Mouse (Mus musculus): ENCODE data around the gene Tnr. TPM values are rescaled to one million over a fixed set of nuclear protein-coding genes. Genes with fewer than 3 reads are reported as not detected.

Gene Tnr
- polyA plus RNA-seq, 1 experiment from 2014 or later, result not detected

- Histone ChIP-seq H3K4me3 (ENCODE audit: inconsistent target) (no peak overlapping the region), H3K27ac (no peak overlapping the region), H3K79me2 (ENCODE audit: inconsistent target) (no peaks in the 10 kb centered on the region), H3K36me3 (ENCODE audit: inconsistent target) (no peaks in the 10 kb centered on the region)
- WGBS (ENCODE audit: missing documents), result 67% methylated on average over 3 of the region's 3 CpGs
Observed at GRCm38 (mm10) chr1:159899991-159900390, 376.4 kb downstream of the Tnr start.

GRCm38 (mm10) chr1:159900639-159901038, 377.1 kb downstream of the Tnr start:
- Histone ChIP-seq H3K79me2 (ENCODE audit: inconsistent target) (no peaks in the 10 kb centered on the region), H3K27ac (no peak overlapping the region), H3K36me3 (ENCODE audit: inconsistent target) (no peaks in the 10 kb centered on the region), H3K4me3 (ENCODE audit: inconsistent target) (no peak overlapping the region)
- WGBS (ENCODE audit: missing documents), result 95% methylated on average over 3 of the region's 3 CpGs

DNA sequence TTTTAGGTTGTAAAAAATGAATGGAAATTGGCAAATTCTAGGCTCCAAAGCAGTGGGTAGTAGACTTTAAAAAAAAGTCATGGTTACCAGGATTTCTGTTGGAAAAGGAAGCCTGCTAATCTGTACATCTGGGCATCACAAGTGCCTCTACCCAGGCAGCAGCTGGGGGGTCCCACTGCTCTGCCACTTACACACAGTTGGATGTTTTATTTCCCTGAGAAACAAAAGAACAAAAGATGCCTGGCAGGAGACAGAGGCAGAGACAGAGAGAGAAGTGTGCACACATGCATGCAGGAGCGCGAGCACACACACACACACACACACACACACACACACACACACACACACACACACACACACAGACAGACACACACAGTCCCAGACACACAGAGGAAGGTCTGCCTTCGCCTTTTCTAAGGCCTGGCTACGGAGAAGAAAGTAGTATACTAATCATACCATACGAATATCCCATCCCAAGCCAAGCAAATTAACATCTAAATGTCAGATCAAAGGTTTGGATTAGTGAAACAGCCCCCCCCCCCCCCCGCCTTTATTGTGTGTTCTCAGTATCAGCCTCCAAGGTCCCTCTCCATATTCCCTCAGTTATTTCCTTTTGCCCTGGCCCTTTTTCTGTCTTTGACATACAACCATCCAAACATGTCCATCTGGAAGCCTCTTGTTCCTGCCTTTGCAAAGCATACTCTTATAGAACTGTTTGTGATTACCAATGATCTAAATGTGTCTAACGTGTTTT, 378.0 kb downstream of the Tnr start:
- no peaks in the 10 kb centered on the region for H3K79me2 ChIP-seq (ENCODE audit: inconsistent target)
- no peak overlapping the region for H3K27ac ChIP-seq
- H3K36me3 ChIP-seq (ENCODE audit: inconsistent target), result no peaks in the 10 kb centered on the region
- H3K4me3 ChIP-seq (ENCODE audit: inconsistent target), result no peak overlapping the region
- WGBS (ENCODE audit: missing documents), result 96% methylated on average over 4 of the region's 7 CpGs

GRCm38 (mm10) chr1:159902120-159902497, 378.5 kb downstream of the Tnr start:
- no peak overlapping the region for H3K27ac ChIP-seq
- no peaks in the 10 kb centered on the region for H3K79me2 ChIP-seq (ENCODE audit: inconsistent target)
- H3K36me3 ChIP-seq (ENCODE audit: inconsistent target), result no peaks in the 10 kb centered on the region
- WGBS (ENCODE audit: missing documents), result 97% methylated on average over 4 of the region's 4 CpGs
- no peak overlapping the region for H3K4me3 ChIP-seq (ENCODE audit: inconsistent target)

- Histone ChIP-seq H3K4me3 (ENCODE audit: inconsistent target) (no peak overlapping the region), H3K27ac (no peak overlapping the region), H3K36me3 (ENCODE audit: inconsistent target) (no peaks in the 10 kb centered on the region), H3K79me2 (ENCODE audit: inconsistent target) (no peaks in the 10 kb centered on the region)
- 12% methylated on average over 5 of the region's 5 CpGs for WGBS (ENCODE audit: missing documents)
Observed at GRCm38 (mm10) chr1:159911006-159911405, 387.4 kb downstream of the Tnr start.

DNA sequence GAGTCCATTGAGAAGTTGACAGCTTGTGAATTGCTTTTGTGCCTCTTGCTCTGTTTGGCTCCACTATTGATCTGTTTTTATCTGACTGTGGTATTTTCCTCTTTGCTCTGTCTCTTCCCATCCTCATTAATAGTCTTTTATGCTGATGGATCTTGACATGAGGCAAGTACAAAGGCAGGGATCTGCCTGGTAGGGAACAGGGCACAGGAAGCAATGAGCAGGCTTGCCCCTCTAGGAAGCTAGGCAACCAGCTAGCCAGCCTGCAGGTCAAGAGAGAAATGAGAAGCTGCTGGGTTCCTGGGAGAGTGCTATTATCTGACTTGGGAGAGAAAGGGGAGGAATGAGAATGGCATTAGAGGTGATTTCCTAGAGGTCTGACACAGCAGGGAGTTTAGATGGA, 391.2 kb downstream of the Tnr start:
- no peaks in the 10 kb centered on the region for H3K79me2 ChIP-seq (ENCODE audit: inconsistent target)
- H3K4me3 ChIP-seq (ENCODE audit: inconsistent target), result no peak overlapping the region
- no peaks in the 10 kb centered on the region for H3K36me3 ChIP-seq (ENCODE audit: inconsistent target)
- no peak overlapping the region for H3K27ac ChIP-seq

DNA sequence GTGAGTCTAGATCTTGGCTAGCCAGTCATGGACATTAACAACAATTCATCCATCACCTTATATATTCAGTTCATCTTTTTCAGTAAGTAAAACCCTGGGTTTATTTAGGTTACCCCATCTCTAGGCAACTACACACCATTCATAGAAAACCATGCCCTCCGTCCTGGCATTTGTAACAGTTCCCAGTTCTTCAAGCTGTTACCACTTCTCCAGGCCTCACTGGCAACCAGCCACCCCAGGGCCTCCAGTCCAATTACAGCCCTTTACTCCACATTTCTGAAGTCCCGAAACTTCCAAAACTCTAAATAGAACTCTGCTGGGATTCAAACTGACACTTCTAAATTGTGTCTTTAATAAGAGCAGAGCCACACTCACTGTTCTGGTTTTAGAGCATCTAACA, 397.0 kb downstream of the Tnr start:
- Histone ChIP-seq H3K36me3 (ENCODE audit: inconsistent target) (no peaks in the 10 kb centered on the region), H3K4me3 (ENCODE audit: inconsistent target) (no peak overlapping the region), H3K79me2 (ENCODE audit: inconsistent target) (no peaks in the 10 kb centered on the region), H3K27ac (no peak overlapping the region)
- 96% methylated on average over 2 of the region's 2 CpGs for WGBS (ENCODE audit: missing documents)

GRCm38 (mm10) chr1:159923010-159923409, 399.4 kb downstream of the Tnr start:
- Histone ChIP-seq H3K79me2 (ENCODE audit: inconsistent target) (no peaks in the 10 kb centered on the region), H3K4me3 (ENCODE audit: inconsistent target) (no peak overlapping the region), H3K27ac (no peak overlapping the region), H3K36me3 (ENCODE audit: inconsistent target) (no peaks in the 10 kb centered on the region)
- 75% methylated on average over 7 of the region's 7 CpGs for WGBS (ENCODE audit: missing documents)

DNA sequence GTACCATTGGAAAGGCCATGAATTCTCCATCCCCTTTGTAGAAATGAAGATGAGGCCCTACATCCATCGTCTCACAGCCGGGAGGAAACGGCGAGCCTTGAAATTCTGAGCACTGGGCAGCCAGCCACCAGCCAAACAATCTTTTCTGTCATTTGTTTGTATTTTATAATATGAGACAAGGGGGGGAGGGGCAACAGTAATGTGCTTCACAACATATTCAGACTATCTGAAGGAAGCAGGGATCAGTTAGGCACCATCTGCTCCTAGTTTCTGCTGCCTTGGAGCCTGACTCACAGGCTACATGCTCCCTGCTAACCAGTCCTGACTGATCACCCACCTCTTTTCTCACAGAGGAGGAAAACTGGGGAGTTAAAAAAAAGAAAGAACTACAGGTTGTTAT, 400.5 kb downstream of the Tnr start:
- WGBS (ENCODE audit: missing documents), result 90% methylated on average over 4 of the region's 4 CpGs
- no peak overlapping the region for H3K27ac ChIP-seq
- H3K4me3 ChIP-seq (ENCODE audit: inconsistent target), result no peak overlapping the region
- H3K36me3 ChIP-seq (ENCODE audit: inconsistent target), result no peaks in the 10 kb centered on the region
- no peaks in the 10 kb centered on the region for H3K79me2 ChIP-seq (ENCODE audit: inconsistent target)

DNA sequence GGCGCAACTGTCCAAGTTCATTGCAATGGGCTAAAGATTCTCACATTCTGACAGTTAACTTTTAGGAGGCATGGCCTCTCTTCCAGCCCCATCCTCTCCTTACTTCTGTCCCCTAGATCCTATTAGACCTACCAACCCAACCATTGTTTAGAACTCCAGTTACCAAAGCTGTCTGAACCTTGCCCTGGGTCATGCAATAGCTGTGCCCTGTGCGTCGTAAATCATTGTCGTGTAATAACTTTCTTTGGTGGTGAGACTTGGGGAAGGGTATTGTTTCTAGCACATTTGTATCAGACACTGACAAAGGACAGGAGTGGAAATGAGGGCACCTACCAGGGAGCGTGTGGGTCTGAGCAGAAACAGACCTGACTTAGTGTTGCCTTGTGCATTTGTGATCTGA, 401.1 kb downstream of the Tnr start:
- no peaks in the 10 kb centered on the region for H3K79me2 ChIP-seq (ENCODE audit: inconsistent target)
- no peak overlapping the region for H3K4me3 ChIP-seq (ENCODE audit: inconsistent target)
- H3K27ac ChIP-seq, result no peak overlapping the region
- H3K36me3 ChIP-seq (ENCODE audit: inconsistent target), result no peaks in the 10 kb centered on the region
- 85% methylated on average over 5 of the region's 5 CpGs for WGBS (ENCODE audit: missing documents)

- no peaks in the 10 kb centered on the region for H3K36me3 ChIP-seq (ENCODE audit: inconsistent target)
- no peaks in the 10 kb centered on the region for H3K79me2 ChIP-seq (ENCODE audit: inconsistent target)
- H3K27ac ChIP-seq, result no peak overlapping the region
- 75% methylated on average over 8 of the region's 9 CpGs for WGBS (ENCODE audit: missing documents)
- no peak overlapping the region for H3K4me3 ChIP-seq (ENCODE audit: inconsistent target)
Observed at GRCm38 (mm10) chr1:159928681-159929335, 405.2 kb downstream of the Tnr start.

GRCm38 (mm10) chr1:159932092-159932491, 408.5 kb downstream of the Tnr start:
- Histone ChIP-seq H3K4me3 (ENCODE audit: inconsistent target) (no peak overlapping the region), H3K79me2 (ENCODE audit: inconsistent target) (no peaks in the 10 kb centered on the region), H3K27ac (no peak overlapping the region), H3K36me3 (ENCODE audit: inconsistent target) (no peaks in the 10 kb centered on the region)

GRCm38 (mm10) chr1:159932598-159932997, 409.0 kb downstream of the Tnr start:
- 13% methylated on average over 2 of the region's 2 CpGs for WGBS (ENCODE audit: missing documents)
- Histone ChIP-seq H3K4me3 (ENCODE audit: inconsistent target) (no peak overlapping the region), H3K79me2 (ENCODE audit: inconsistent target) (no peaks in the 10 kb centered on the region), H3K36me3 (ENCODE audit: inconsistent target) (no peaks in the 10 kb centered on the region), H3K27ac (no peak overlapping the region)

- H3K27ac ChIP-seq, result no peak overlapping the region
- no peaks in the 10 kb centered on the region for H3K36me3 ChIP-seq (ENCODE audit: inconsistent target)
- no peaks in the 10 kb centered on the region for H3K79me2 ChIP-seq (ENCODE audit: inconsistent target)
- no peak overlapping the region for H3K4me3 ChIP-seq (ENCODE audit: inconsistent target)
- 60% methylated on average over 2 of the region's 2 CpGs for WGBS (ENCODE audit: missing documents)
Observed at GRCm38 (mm10) chr1:159938449-159938848, 414.9 kb downstream of the Tnr start.

DNA sequence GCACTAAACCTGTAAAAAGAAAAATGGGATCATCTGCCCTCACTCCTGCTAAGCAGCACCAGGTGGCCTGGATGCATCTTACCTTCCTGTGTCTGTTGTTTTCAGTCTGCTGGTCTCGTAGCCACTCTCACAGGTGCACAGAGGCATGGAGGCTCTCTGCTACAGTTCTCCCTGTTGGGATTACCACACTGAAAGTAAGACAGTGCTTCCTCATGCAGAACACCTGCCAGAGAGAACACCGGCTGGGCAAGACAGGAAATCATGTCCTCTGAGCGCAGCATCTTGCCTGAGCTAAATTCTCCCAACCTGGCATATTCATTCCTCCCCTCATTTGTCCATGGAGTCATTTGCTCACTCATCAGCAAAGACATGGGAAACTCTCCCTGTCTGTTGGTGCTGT, 415.8 kb downstream of the Tnr start:
- no peak overlapping the region for H3K27ac ChIP-seq

GRCm38 (mm10) chr1:159953526-159953925, 430.0 kb downstream of the Tnr start:
- no peaks in the 10 kb centered on the region for H3K36me3 ChIP-seq (ENCODE audit: inconsistent target)

More for the DNA sequence above, 415.8 kb downstream of the Tnr start:
- Histone ChIP-seq H3K4me3 (ENCODE audit: inconsistent target) (no peak overlapping the region), H3K36me3 (ENCODE audit: inconsistent target) (no peaks in the 10 kb centered on the region), H3K79me2 (ENCODE audit: inconsistent target) (no peaks in the 10 kb centered on the region)
- 82% methylated on average over 3 of the region's 3 CpGs for WGBS (ENCODE audit: missing documents)

More at GRCm38 (mm10) chr1:159953526-159953925, 430.0 kb downstream of the Tnr start:
- no peak overlapping the region for H3K27ac ChIP-seq
- no peaks in the 10 kb centered on the region for H3K79me2 ChIP-seq (ENCODE audit: inconsistent target)
- 20% methylated on average over 1 of the region's 1 CpGs for WGBS (ENCODE audit: missing documents)
- no peak overlapping the region for H3K4me3 ChIP-seq (ENCODE audit: inconsistent target)

All from macrophage (primary cell).